37 mouse cellular contexts compared by ENCODE assay signal in genomic region chr2:181266839-181267238, GRCm38 (mm10). TPM values are rescaled to one million over a fixed set of nuclear protein-coding genes. Genes with fewer than 3 reads are reported as not detected.
"Had no signal": no experiment of that assay in that cellular context is flagged by ENCODE, and none has a peak within 500 bp of the region (broad histone marks: within the 10 kb centered on the region; RNA-seq: fewer than 3 reads in every experiment).

No protein-coding gene starts in this region.

- H3K4me3 ChIP-seq: embryonic facial prominence, embryonic 10.5 days; embryonic facial prominence, embryonic 12.5 days; embryonic facial prominence, embryonic 13.5 days; embryonic facial prominence, embryonic 15.5 days; erythroblast, embryonic 14.5 days; forebrain, embryonic 10.5 days; forebrain, embryonic 12.5 days; forebrain, embryonic 13.5 days; forebrain, embryonic 15.5 days; gastrocnemius, adult 2 months; heart, adult 2 months had no signal

- H3K9me3 ChIP-seq: embryonic facial prominence, embryonic 10.5 days; embryonic facial prominence, embryonic 12.5 days; embryonic facial prominence, embryonic 13.5 days; embryonic facial prominence, embryonic 15.5 days; forebrain, embryonic 10.5 days; forebrain, embryonic 12.5 days; forebrain, embryonic 13.5 days; forebrain, embryonic 15.5 days had no signal

- H3K4me1 ChIP-seq: embryonic facial prominence, embryonic 10.5 days; embryonic facial prominence, embryonic 12.5 days; embryonic facial prominence, embryonic 13.5 days; embryonic facial prominence, embryonic 15.5 days; forebrain, embryonic 10.5 days; forebrain, embryonic 12.5 days; forebrain, embryonic 13.5 days; forebrain, embryonic 15.5 days had no signal

- H3K9ac ChIP-seq: embryonic facial prominence, embryonic 12.5 days; embryonic facial prominence, embryonic 13.5 days; embryonic facial prominence, embryonic 15.5 days; forebrain, embryonic 12.5 days; forebrain, embryonic 13.5 days; forebrain, embryonic 15.5 days; forebrain, postnatal 0 days had no signal

- H3K27ac ChIP-seq: embryonic facial prominence, embryonic 10.5 days; embryonic facial prominence, embryonic 12.5 days; embryonic facial prominence, embryonic 13.5 days; embryonic facial prominence, embryonic 15.5 days; forebrain, embryonic 10.5 days; forebrain, embryonic 12.5 days; forebrain, embryonic 13.5 days; forebrain, embryonic 15.5 days; gastrocnemius, adult 2 months; heart, adult 2 months had no signal

- H3K4me2 ChIP-seq: embryonic facial prominence, embryonic 12.5 days; embryonic facial prominence, embryonic 13.5 days; embryonic facial prominence, embryonic 15.5 days; forebrain, embryonic 12.5 days; forebrain, embryonic 13.5 days; forebrain, embryonic 15.5 days had no signal

- H3K27me3 ChIP-seq: embryonic facial prominence, embryonic 12.5 days; embryonic facial prominence, embryonic 13.5 days; embryonic facial prominence, embryonic 15.5 days; forebrain, embryonic 12.5 days; forebrain, embryonic 13.5 days; forebrain, embryonic 15.5 days had no signal

- DNase-seq: cerebellum, adult 2 months; cerebellum, adult 8-10 months; cerebellum, adult 9-10 months; cerebellum, adult 9-11 months; cerebellum, postnatal 10 days; cerebellum, postnatal 14 days; cerebellum, postnatal 25 days; cerebellum, postnatal 36 days; embryo, embryonic 11 days; forebrain, postnatal 0 days; gastrocnemius, adult 2 months; gastrocnemius, postnatal 10 days; gastrocnemius, postnatal 14 days; gastrocnemius, postnatal 25 days; gastrocnemius, postnatal 36 days; heart, adult 18-20 months; heart, adult 2 months had no signal

- ATAC-seq: forebrain, embryonic 13.5 days; forebrain, embryonic 14.5 days; forebrain, embryonic 15.5 days; forebrain, embryonic 16.5 days; forebrain, postnatal 0 days had no signal

RNA-seq across cellular contexts. Expression of gene Fndc11, which starts 47.0 kb away (rescaled TPM):
- total RNA-seq: common myeloid progenitor, adult 5-6 weeks; forebrain, postnatal 0 days; gastrocnemius, adult 18-20 months; gastrocnemius, adult 2 months; gastrocnemius, adult 8-10 months; gastrocnemius, postnatal 10 days; gastrocnemius, postnatal 14 days; gastrocnemius, postnatal 25 days; gastrocnemius, postnatal 36 days; gastrocnemius, postnatal 4 days; granulocyte monocyte progenitor cell, adult 5-6 weeks; heart, adult 18-20 months; heart, adult 2 months had no signal
- polyA plus RNA-seq: cerebellum, adult 2 months; cortical plate, adult 2 months; embryonic facial prominence, embryonic 11.5 days; embryonic facial prominence, embryonic 13.5 days; embryonic facial prominence, embryonic 14.5 days; forebrain, embryonic 11.5 days; forebrain, embryonic 15.5 days; forebrain, embryonic 16.5 days had no signal

RNA-seq across cellular contexts. Expression of gene Stmn3, which starts 47.5 kb away (rescaled TPM):
- total RNA-seq: common myeloid progenitor, adult 5-6 weeks; gastrocnemius, adult 18-20 months; gastrocnemius, adult 2 months; gastrocnemius, adult 8-10 months; granulocyte monocyte progenitor cell, adult 5-6 weeks had no signal
- polyA plus RNA-seq: erythroblast, embryonic 14.5 days had no signal
